Mouse (Mus musculus): ENCODE results near the gene F11.

F11 gene

GRCm38 (mm10) chr8:45261920-45262319 lies at the start of gene F11:
Gene F11 (minus strand): TSS chr8:45262031.
- DNase-seq = no peak

- no peak for DNase-seq
Observed at GRCm38 (mm10) chr8:45310967-45311366, 49.1 kb upstream of the F11 start.

- DNase-seq = no peak
Observed at GRCm38 (mm10) chr8:45308366-45308765, 46.5 kb upstream of the F11 start, which contains the start of gene Gm45753. Gene Gm45753 (minus strand): TSS chr8:45308466.

- DNase-seq = no peak
Observed at GRCm38 (mm10) chr8:45305479-45305878, 43.6 kb upstream of the F11 start.

- DNase-seq = no peak
Observed at GRCm38 (mm10) chr8:45304354-45304753, 42.5 kb upstream of the F11 start.

- DNase-seq = no peak
Observed at GRCm38 (mm10) chr8:45302390-45302789, 40.6 kb upstream of the F11 start.

GRCm38 (mm10) chr8:45295276-45295675 lies 33.4 kb upstream of the F11 start:
- DNase-seq = no peak

- DNase-seq = no peak
Observed at GRCm38 (mm10) chr8:45294687-45295086, 32.9 kb upstream of the F11 start, which contains the start of gene Klkb1. Gene Klkb1 (minus strand): TSS chr8:45294859.

- DNase-seq = no peak
Observed at GRCm38 (mm10) chr8:45291790-45292189, 30.0 kb upstream of the F11 start.

GRCm38 (mm10) chr8:45281630-45282029 lies 19.8 kb upstream of the F11 start:
- DNase-seq = peak; percentile 19

- DNase-seq = no peak
Observed at GRCm38 (mm10) chr8:45277453-45277852, 15.6 kb upstream of the F11 start.

GRCm38 (mm10) chr8:45274317-45274716 lies 12.5 kb upstream of the F11 start:
- DNase-seq = no peak

GRCm38 (mm10) chr8:45269056-45269455 lies 7.2 kb upstream of the F11 start:
- DNase-seq = no peak

GRCm38 (mm10) chr8:45268485-45268884 lies 6.7 kb upstream of the F11 start:
- DNase-seq = no peak

GRCm38 (mm10) chr8:45267611-45268391 lies 6.0 kb upstream of the F11 start:
- DNase-seq = no peak

GRCm38 (mm10) chr8:45266993-45267392 lies 5.2 kb upstream of the F11 start:
- DNase-seq = no peak

GRCm38 (mm10) chr8:45264918-45265317 lies 3.1 kb upstream of the F11 start:
- DNase-seq = no peak

GRCm38 (mm10) chr8:45262851-45263250 lies 1.0 kb upstream of the F11 start:
- no peak for DNase-seq

GRCm38 (mm10) chr8:45258421-45258820 lies 3.4 kb downstream of the F11 start:
- no peak for DNase-seq

- no peak for DNase-seq
Observed at GRCm38 (mm10) chr8:45255040-45255439, 6.8 kb downstream of the F11 start.

- no peak for DNase-seq
Observed at GRCm38 (mm10) chr8:45254194-45254842, 7.5 kb downstream of the F11 start.

GRCm38 (mm10) chr8:45253586-45253985 lies 8.2 kb downstream of the F11 start:
- DNase-seq = no peak

GRCm38 (mm10) chr8:45253111-45253510 lies 8.7 kb downstream of the F11 start:
- no peak for DNase-seq

GRCm38 (mm10) chr8:45246307-45246706 lies 15.5 kb downstream of the F11 start:
- no peak for DNase-seq
